In the genomic region with DNA sequence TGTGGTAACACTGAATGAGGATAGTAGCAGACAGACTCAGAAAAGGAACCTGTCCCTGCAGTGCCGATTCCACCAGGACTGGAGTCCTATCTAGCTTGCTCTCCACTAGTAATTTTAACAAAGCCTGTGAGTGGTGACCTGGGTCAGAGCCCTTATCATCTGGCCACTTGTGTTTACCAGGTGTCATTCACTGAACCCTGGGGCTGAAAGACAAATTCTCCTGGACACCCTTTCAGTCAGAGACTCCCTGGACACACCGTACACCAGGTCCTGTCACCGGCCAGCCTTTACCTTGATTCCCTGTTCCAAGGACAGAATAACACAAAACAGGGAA, we compare ENCODE assay signal across 21 mouse cellular contexts. TPM values are rescaled to one million over a fixed set of nuclear protein-coding genes. Genes with fewer than 3 reads are reported as not detected.
A peak's percentile ranks its signal among the peaks of the same experiment; 100 is the strongest.
DNase-seq lines count a peak whose midpoint lies in the region; ATAC-seq lines count a peak whose summit lies in the region.
"Had no signal": no experiment of that assay in that cellular context is flagged by ENCODE, and none has a peak within 500 bp of the region (broad histone marks: within the 10 kb centered on the region; RNA-seq: fewer than 3 reads in every experiment).

No protein-coding gene starts in this region.

- WGBS in heart, embryonic 10.5 days = 28% methylated on average over 3 of the region's 3 CpGs
- WGBS in liver, embryonic 15.5 days (ENCODE audit: insufficient replicate concordance) = 78% methylated on average over 3 of the region's 3 CpGs
- 92% methylated on average over 3 of the region's 3 CpGs for WGBS in neural tube, embryonic 15.5 days

- no peak overlapping the region for H3K27ac ChIP-seq in heart, embryonic 10.5 days
- peak overlapping the region; percentile 36 for H3K27ac ChIP-seq in liver, embryonic 15.5 days (replicated peaks)
- no peak overlapping the region for H3K27ac ChIP-seq in neural tube, embryonic 15.5 days (replicated peaks)
- H3K27ac ChIP-seq: embryonic facial prominence, embryonic 13.5 days; hindbrain, embryonic 12.5 days; limb, embryonic 13.5 days had no signal

- no peak overlapping the region for H3K4me2 ChIP-seq in liver, embryonic 15.5 days
- H3K4me2 ChIP-seq in neural tube, embryonic 15.5 days = no peak overlapping the region
- H3K4me2 ChIP-seq: embryonic facial prominence, embryonic 13.5 days; hindbrain, embryonic 12.5 days; limb, embryonic 13.5 days had no signal

- peak; percentile 11 for DNase-seq in adrenal gland, postnatal 10 days
- no peak for DNase-seq in adrenal gland, postnatal 36 days
- DNase-seq in heart, embryonic 10.5 days (ENCODE audit: low spot score) = peak; percentile 82
- DNase-seq in heart, postnatal 4 days = peak; percentile 32
- DNase-seq in testis, postnatal 14 days (ENCODE audit: low spot score) = no peak
- DNase-seq: adrenal gland, adult 8-10 months; cerebellum, adult 18-20 months; forebrain, postnatal 0 days; kidney, adult 11 months; lung, postnatal 10 days; right cerebral cortex, postnatal 14 days; thymus, postnatal 4 days had no signal

- H3K27me3 ChIP-seq in heart, embryonic 10.5 days (ENCODE audit: insufficient read depth, poor library complexity, severe bottlenecking) = no peaks in the 10 kb centered on the region
- no peaks in the 10 kb centered on the region for H3K27me3 ChIP-seq in liver, embryonic 15.5 days
- H3K27me3 ChIP-seq in neural tube, embryonic 15.5 days (replicated peaks) = no peaks in the 10 kb centered on the region
- H3K27me3 ChIP-seq: CH12.LX; embryonic facial prominence, embryonic 13.5 days; hindbrain, embryonic 12.5 days; limb, embryonic 13.5 days; megakaryocyte, embryonic 14.5 days had no signal

- no peak overlapping the region for H3K9ac ChIP-seq in liver, embryonic 15.5 days
- no peak overlapping the region for H3K9ac ChIP-seq in neural tube, embryonic 15.5 days (replicated peaks)
- H3K9ac ChIP-seq: embryonic facial prominence, embryonic 13.5 days; forebrain, postnatal 0 days; hindbrain, embryonic 12.5 days; limb, embryonic 13.5 days had no signal

- H3K4me1 ChIP-seq in heart, embryonic 10.5 days = peaks cover 39% of the 10 kb centered on the region
- peaks cover 10% of the 10 kb centered on the region; the same call in 1 of the 2 replicates for H3K4me1 ChIP-seq in liver, embryonic 15.5 days (replicated peaks)
- no peaks in the 10 kb centered on the region for H3K4me1 ChIP-seq in neural tube, embryonic 15.5 days
- H3K4me1 ChIP-seq: hindbrain, embryonic 12.5 days had no signal

- no peaks in the 10 kb centered on the region for H3K9me3 ChIP-seq in heart, embryonic 10.5 days
- H3K9me3 ChIP-seq in liver, embryonic 15.5 days (replicated peaks) = no peaks in the 10 kb centered on the region
- H3K9me3 ChIP-seq in neural tube, embryonic 15.5 days (replicated peaks) = no peaks in the 10 kb centered on the region
- H3K9me3 ChIP-seq: embryonic facial prominence, embryonic 13.5 days; hindbrain, embryonic 12.5 days; limb, embryonic 13.5 days; megakaryocyte, embryonic 14.5 days had no signal

- 0 out of 2 replicates have a peak, but pooled peaks cover 8% of the 10 kb centered on the region for H3K36me3 ChIP-seq in heart, embryonic 10.5 days
- peaks cover 6% of the 10 kb centered on the region; the same call in 1 of the 2 replicates for H3K36me3 ChIP-seq in liver, embryonic 15.5 days (replicated peaks)
- H3K36me3 ChIP-seq in neural tube, embryonic 15.5 days = no peaks in the 10 kb centered on the region
- H3K36me3 ChIP-seq: hindbrain, embryonic 12.5 days had no signal

- no peak overlapping the region for H3K4me3 ChIP-seq in heart, embryonic 10.5 days
- no peak overlapping the region for H3K4me3 ChIP-seq in liver, embryonic 15.5 days (replicated peaks)
- no peak overlapping the region for H3K4me3 ChIP-seq in neural tube, embryonic 15.5 days (replicated peaks)
- H3K4me3 ChIP-seq: embryonic facial prominence, embryonic 13.5 days; hindbrain, embryonic 12.5 days; limb, embryonic 13.5 days; megakaryocyte, embryonic 14.5 days had no signal

- peak; percentile 63 for ATAC-seq in liver, embryonic 15.5 days (ENCODE audit: insufficient read depth)
- ATAC-seq in megakaryocyte-erythroid progenitor cell, adult 5-6 weeks (replicated peaks; ENCODE audit: low FRiP score, low TSS enrichment, poor library complexity, severe bottlenecking) = no peak
- no peak for ATAC-seq in neural tube, embryonic 15.5 days (ENCODE audit: low FRiP score)
- ATAC-seq: forebrain, postnatal 0 days; midbrain, embryonic 16.5 days had no signal

RNA-seq across cellular contexts. Expression of a gene that starts 31.3 kb away (rescaled TPM):
- total RNA-seq in adrenal gland, postnatal 10 days (2021) = 10 to 100 TPM; 32.1 to 45.3 TPM
- 10 to 100 TPM; 11.1 to 17.3 TPM for total RNA-seq in adrenal gland, postnatal 36 days (2021)
- polyA plus RNA-seq in heart, embryonic 10.5 days (2016; fragmentation: Nextera tagmentation; extraction: Ambion mirVana) = 61.4 and 78.4 TPM in 2 replicates
- total RNA-seq in heart, postnatal 4 days (2021) = 10 to 100 TPM; 65.8 to 67.9 TPM
- polyA plus RNA-seq in liver, embryonic 15.5 days (2015; fragmentation: Nextera tagmentation; extraction: Ambion mirVana) = 35.0 and 41.1 TPM in 2 replicates
- total RNA-seq in megakaryocyte-erythroid progenitor cell, adult 5-6 weeks (2014; fragmentation: Nextera tagmentation) = 8.0 and 12.4 TPM in 2 replicates
- 18.2 and 35.3 TPM in 2 replicates for total RNA-seq in megakaryocyte-erythroid progenitor cell, adult 5-6 weeks (2017)
- 3.7 and 11.5 TPM in 2 replicates for polyA plus RNA-seq in neural tube, embryonic 15.5 days (2015; fragmentation: Nextera tagmentation; extraction: Ambion mirVana)
- total RNA-seq: CH12.LX had no signal

Comparison
In these comparisons a context has a peak if more than half of its experiments do, and no peak if none do; other contexts are left out.
1. DNase-seq: peak in adrenal gland, postnatal 10 days (single experiment), heart, embryonic 10.5 days (single experiment) and heart, postnatal 4 days (single experiment); none in adrenal gland, postnatal 36 days (0 of 2) and testis, postnatal 14 days (single experiment).